Mouse (Mus musculus): ENCODE data around the gene Nt5dc3. TPM values are rescaled to one million over a fixed set of nuclear protein-coding genes. Genes with fewer than 3 reads are reported as not detected.
A peak's percentile ranks its signal among the peaks of the same experiment; 100 is the strongest.

The Nt5dc3 gene
- polyA plus RNA-seq, 1 experiment from 2014 or later, result 2.1 TPM

- H3K4me1 ChIP-seq (ENCODE audit: control insufficient read depth, insufficient read depth, low read length), result peaks cover 30% of the 10 kb centered on the region
- no peak overlapping the region for H3K4me2 ChIP-seq
- WGBS (ENCODE audit: insufficient replicate concordance), result 89% methylated on average over 4 of the region's 4 CpGs
- H3K9ac ChIP-seq (ENCODE audit: low read depth, low read length), result no peak overlapping the region
- no peaks in the 10 kb centered on the region for H3K9me3 ChIP-seq (replicated peaks; ENCODE audit: control insufficient read depth, low read length)
- no peaks in the 10 kb centered on the region for H3K36me3 ChIP-seq (ENCODE audit: control insufficient read depth, insufficient read depth, low read length)
- H3K27me3 ChIP-seq (ENCODE audit: control insufficient read depth, insufficient read depth, low read length), result no peaks in the 10 kb centered on the region
- no peak for ATAC-seq (replicated peaks; ENCODE audit: insufficient number of reproducible peaks, low FRiP score, low TSS enrichment)
- no peak overlapping the region for H3K27ac ChIP-seq (ENCODE audit: low read depth, low read length)
- H3K4me3 ChIP-seq (ENCODE audit: low read depth, low read length), result no peak overlapping the region
These were observed 15.4 kb downstream of the Nt5dc3 start for GRCm38 (mm10) chr10:86794196-86794595.

- no peak overlapping the region for H3K4me3 ChIP-seq (ENCODE audit: low read depth, low read length)
- H3K36me3 ChIP-seq (ENCODE audit: control insufficient read depth, insufficient read depth, low read length), result no peaks in the 10 kb centered on the region
- H3K4me1 ChIP-seq (ENCODE audit: control insufficient read depth, insufficient read depth, low read length), result peaks cover 30% of the 10 kb centered on the region
- ATAC-seq (replicated peaks; ENCODE audit: insufficient number of reproducible peaks, low FRiP score, low TSS enrichment), result no peak
- H3K27ac ChIP-seq (ENCODE audit: low read depth, low read length), result peak overlapping the region; percentile 37
- WGBS (ENCODE audit: insufficient replicate concordance), result 80% methylated on average over 9 of the region's 9 CpGs
- no peaks in the 10 kb centered on the region for H3K9me3 ChIP-seq (replicated peaks; ENCODE audit: control insufficient read depth, low read length)
- no peak overlapping the region for H3K9ac ChIP-seq (ENCODE audit: low read depth, low read length)
- H3K27me3 ChIP-seq (ENCODE audit: control insufficient read depth, insufficient read depth, low read length), result no peaks in the 10 kb centered on the region
- H3K4me2 ChIP-seq, result no peak overlapping the region
These were observed 16.2 kb downstream of the Nt5dc3 start for GRCm38 (mm10) chr10:86794794-86795535.

GRCm38 (mm10) chr10:86796073-86796741, 17.4 kb downstream of the Nt5dc3 start:
- no peaks in the 10 kb centered on the region for H3K36me3 ChIP-seq (ENCODE audit: control insufficient read depth, insufficient read depth, low read length)
- no peaks in the 10 kb centered on the region for H3K27me3 ChIP-seq (ENCODE audit: control insufficient read depth, insufficient read depth, low read length)
- no peak for ATAC-seq (replicated peaks; ENCODE audit: insufficient number of reproducible peaks, low FRiP score, low TSS enrichment)
- H3K4me3 ChIP-seq (ENCODE audit: low read depth, low read length), result no peak overlapping the region
- H3K27ac ChIP-seq (ENCODE audit: low read depth, low read length), result no peak overlapping the region
- no peak overlapping the region for H3K9ac ChIP-seq (ENCODE audit: low read depth, low read length)
- 93% methylated on average over 5 of the region's 5 CpGs for WGBS (ENCODE audit: insufficient replicate concordance)
- H3K4me1 ChIP-seq (ENCODE audit: control insufficient read depth, insufficient read depth, low read length), result peaks cover 28% of the 10 kb centered on the region
- no peak overlapping the region for H3K4me2 ChIP-seq
- no peaks in the 10 kb centered on the region for H3K9me3 ChIP-seq (replicated peaks; ENCODE audit: control insufficient read depth, low read length)

- no peak overlapping the region for H3K4me3 ChIP-seq (ENCODE audit: low read depth, low read length)
- no peak for ATAC-seq (replicated peaks; ENCODE audit: insufficient number of reproducible peaks, low FRiP score, low TSS enrichment)
- H3K4me2 ChIP-seq, result no peak overlapping the region
- H3K27me3 ChIP-seq (ENCODE audit: control insufficient read depth, insufficient read depth, low read length), result no peaks in the 10 kb centered on the region
- no peaks in the 10 kb centered on the region for H3K4me1 ChIP-seq (ENCODE audit: control insufficient read depth, insufficient read depth, low read length)
- H3K9me3 ChIP-seq (replicated peaks; ENCODE audit: control insufficient read depth, low read length), result no peaks in the 10 kb centered on the region
- H3K36me3 ChIP-seq (ENCODE audit: control insufficient read depth, insufficient read depth, low read length), result no peaks in the 10 kb centered on the region
- no peak overlapping the region for H3K9ac ChIP-seq (ENCODE audit: low read depth, low read length)
- H3K27ac ChIP-seq (ENCODE audit: low read depth, low read length), result no peak overlapping the region
- 88% methylated on average over 1 of the region's 1 CpGs for WGBS (ENCODE audit: insufficient replicate concordance)
These were observed 28.6 kb downstream of the Nt5dc3 start for GRCm38 (mm10) chr10:86807362-86807761.

GRCm38 (mm10) chr10:86808013-86808758, 29.4 kb downstream of the Nt5dc3 start:
- no peaks in the 10 kb centered on the region for H3K4me1 ChIP-seq (ENCODE audit: control insufficient read depth, insufficient read depth, low read length)

GRCm38 (mm10) chr10:86810000-86810399, 31.2 kb downstream of the Nt5dc3 start:
- 88% methylated on average over 9 of the region's 9 CpGs for WGBS (ENCODE audit: insufficient replicate concordance)
- Histone ChIP-seq H3K27ac (ENCODE audit: low read depth, low read length) (no peak overlapping the region), H3K4me1 (ENCODE audit: control insufficient read depth, insufficient read depth, low read length) (peaks cover 14% of the 10 kb centered on the region), H3K9ac (ENCODE audit: low read depth, low read length) (no peak overlapping the region), H3K36me3 (ENCODE audit: control insufficient read depth, insufficient read depth, low read length) (no peaks in the 10 kb centered on the region), H3K9me3 (replicated peaks; ENCODE audit: control insufficient read depth, low read length) (no peaks in the 10 kb centered on the region), H3K4me2 (no peak overlapping the region), H3K4me3 (ENCODE audit: low read depth, low read length) (no peak overlapping the region), H3K27me3 (ENCODE audit: control insufficient read depth, insufficient read depth, low read length) (no peaks in the 10 kb centered on the region)
- no peak for ATAC-seq (replicated peaks; ENCODE audit: insufficient number of reproducible peaks, low FRiP score, low TSS enrichment)

More at GRCm38 (mm10) chr10:86808013-86808758, 29.4 kb downstream of the Nt5dc3 start:
- H3K27me3 ChIP-seq (ENCODE audit: control insufficient read depth, insufficient read depth, low read length), result no peaks in the 10 kb centered on the region
- 81% methylated on average over 15 of the region's 15 CpGs for WGBS (ENCODE audit: insufficient replicate concordance)
- H3K9me3 ChIP-seq (replicated peaks; ENCODE audit: control insufficient read depth, low read length), result no peaks in the 10 kb centered on the region
- ATAC-seq (replicated peaks; ENCODE audit: insufficient number of reproducible peaks, low FRiP score, low TSS enrichment), result no peak
- H3K4me3 ChIP-seq (ENCODE audit: low read depth, low read length), result no peak overlapping the region
- no peaks in the 10 kb centered on the region for H3K36me3 ChIP-seq (ENCODE audit: control insufficient read depth, insufficient read depth, low read length)
- no peak overlapping the region for H3K27ac ChIP-seq (ENCODE audit: low read depth, low read length)
- no peak overlapping the region for H3K9ac ChIP-seq (ENCODE audit: low read depth, low read length)
- H3K4me2 ChIP-seq, result no peak overlapping the region

GRCm38 (mm10) chr10:86810612-86811011, 31.8 kb downstream of the Nt5dc3 start:
- Histone ChIP-seq H3K27me3 (ENCODE audit: control insufficient read depth, insufficient read depth, low read length) (no peaks in the 10 kb centered on the region), H3K9me3 (replicated peaks; ENCODE audit: control insufficient read depth, low read length) (no peaks in the 10 kb centered on the region), H3K4me2 (no peak overlapping the region), H3K36me3 (ENCODE audit: control insufficient read depth, insufficient read depth, low read length) (no peaks in the 10 kb centered on the region), H3K4me1 (ENCODE audit: control insufficient read depth, insufficient read depth, low read length) (peaks cover 14% of the 10 kb centered on the region), H3K9ac (ENCODE audit: low read depth, low read length) (no peak overlapping the region), H3K4me3 (ENCODE audit: low read depth, low read length) (no peak overlapping the region), H3K27ac (ENCODE audit: low read depth, low read length) (no peak overlapping the region)
- ATAC-seq (replicated peaks; ENCODE audit: insufficient number of reproducible peaks, low FRiP score, low TSS enrichment), result no peak
- WGBS (ENCODE audit: insufficient replicate concordance), result 92% methylated on average over 5 of the region's 5 CpGs

GRCm38 (mm10) chr10:86814292-86815131, 35.7 kb downstream of the Nt5dc3 start:
- no peaks in the 10 kb centered on the region for H3K27me3 ChIP-seq (ENCODE audit: control insufficient read depth, insufficient read depth, low read length)
- H3K4me1 ChIP-seq (ENCODE audit: control insufficient read depth, insufficient read depth, low read length), result peaks cover 25% of the 10 kb centered on the region
- H3K9me3 ChIP-seq (replicated peaks; ENCODE audit: control insufficient read depth, low read length), result no peaks in the 10 kb centered on the region
- peak overlapping the region; percentile 74 for H3K27ac ChIP-seq (ENCODE audit: low read depth, low read length)
- no peaks in the 10 kb centered on the region for H3K36me3 ChIP-seq (ENCODE audit: control insufficient read depth, insufficient read depth, low read length)
- H3K9ac ChIP-seq (ENCODE audit: low read depth, low read length), result no peak overlapping the region; the same call in 1 of the 2 replicates
- no peak for ATAC-seq (replicated peaks; ENCODE audit: insufficient number of reproducible peaks, low FRiP score, low TSS enrichment)
- peak overlapping the region; percentile 6; the same call in 1 of the 2 replicates for H3K4me2 ChIP-seq
- WGBS (ENCODE audit: insufficient replicate concordance), result 67% methylated on average over 19 of the region's 19 CpGs
- H3K4me3 ChIP-seq (ENCODE audit: low read depth, low read length), result no peak overlapping the region

Measured in heart, embryonic 11.5 days (tissue).